ENCODE assay signal across 9 mouse cellular contexts in genomic region chr5:135522111-135522722, GRCm38 (mm10). TPM values are rescaled to one million over a fixed set of nuclear protein-coding genes. Genes with fewer than 3 reads are reported as not detected.
DNase-seq lines count a peak whose midpoint lies in the region.
"Had no signal": no experiment of that assay in that cellular context is flagged by ENCODE, and none has a peak within 500 bp of the region (broad histone marks: within the 10 kb centered on the region; RNA-seq: fewer than 3 reads in every experiment).

No protein-coding gene starts in this region.

- intact Hi-C loops in heart, postnatal 25 days (cut with DNase I) = no loop called here
- intact Hi-C loops in left cerebral cortex, postnatal 10 days (cut with DNase I) = no loop called here

- peak; percentile 79 for DNase-seq in 416B (ENCODE audit: low read depth)
- DNase-seq in Muller cell, postnatal 12 days (ENCODE audit: inconsistent ontology term) = peak; percentile 89
- peak; percentile 100 for DNase-seq in fibroblast of lung, adult 2 months (ENCODE audit: low read depth)
- peak; percentile 28 for DNase-seq in heart, postnatal 25 days (ENCODE audit: low spot score)
- DNase-seq in cerebellum, postnatal 25 days = no peak
- DNase-seq in left cerebral cortex, postnatal 10 days (ENCODE audit: extremely low spot score in 1 of 2, low spot score in 2 of 2) = no peak
- no peak for DNase-seq in spleen, postnatal 36 days (ENCODE audit: low spot score in 2 of 2)
- DNase-seq: embryo, embryonic 11 days; midbrain, embryonic 14.5 days had no signal

RNA-seq across cellular contexts. Expression of gene Hip1, which starts 22.7 kb away (rescaled TPM):
- 10 to 100 TPM; 30.0 to 36.0 TPM for total RNA-seq in heart, postnatal 25 days (2021)
- 10 to 100 TPM; 80.5 to 85.2 TPM for total RNA-seq in left cerebral cortex, postnatal 10 days (2021)

RNA-seq across cellular contexts. Expression of gene Ccl26, which starts 41.2 kb away (rescaled TPM):
- total RNA-seq in heart, postnatal 25 days (2021) = not detected
- not detected for total RNA-seq in left cerebral cortex, postnatal 10 days (2021)

RNA-seq across cellular contexts. Expression of gene Ccl24, which starts 50.6 kb away (rescaled TPM):
- 1 to 10 TPM; 2.1 to 2.2 TPM for total RNA-seq in heart, postnatal 25 days (2021)
- under 1 TPM in 1 of 2 experiments, not detected in 1; 0.28 TPM for total RNA-seq in left cerebral cortex, postnatal 10 days (2021)

Comparison
In these comparisons a context has a peak if more than half of its experiments do, and no peak if none do; other contexts are left out.
1. DNase-seq: peak in 416B (single experiment), Muller cell, postnatal 12 days (single experiment), fibroblast of lung, adult 2 months (single experiment) and heart, postnatal 25 days (single experiment); none in cerebellum, postnatal 25 days (0 of 2), left cerebral cortex, postnatal 10 days (0 of 2) and spleen, postnatal 36 days (0 of 2).